Mouse (Mus musculus): ENCODE data around the gene Slc25a26. TPM values are rescaled to one million over a fixed set of nuclear protein-coding genes. Genes with fewer than 3 reads are reported as not detected.

The Slc25a26 gene
- polyA plus RNA-seq, 1 experiment from 2014 or later = 11.7 TPM

GRCm38 (mm10) chr6:94595206-94595605 lies 95.1 kb downstream of the Slc25a26 start:
- 65% methylated on average over 5 of the region's 5 CpGs for WGBS

GRCm38 (mm10) chr6:94596051-94596760 lies 96.1 kb downstream of the Slc25a26 start:
- Histone ChIP-seq H3K36me3 (ENCODE audit: insufficient read depth, low read length) (no peaks in the 10 kb centered on the region), H3K4me2 (replicated peaks; ENCODE audit: low read depth, low read length) (no peak overlapping the region), H3K27ac (ENCODE audit: low read length) (no peak overlapping the region), H3K9me3 (ENCODE audit: low read length) (no peaks in the 10 kb centered on the region), H3K27me3 (ENCODE audit: insufficient read depth, low read length) (no peaks in the 10 kb centered on the region), H3K4me3 (ENCODE audit: low read length) (no peak overlapping the region), H3K9ac (replicated peaks; ENCODE audit: low read length) (no peak overlapping the region), H3K4me1 (ENCODE audit: insufficient read depth, low read length) (peaks cover 41% of the 10 kb centered on the region)
- 79% methylated on average over 14 of the region's 14 CpGs for WGBS
- ATAC-seq (ENCODE audit: low FRiP score, low TSS enrichment) = no peak

More at GRCm38 (mm10) chr6:94595206-94595605, 95.1 kb downstream of the Slc25a26 start:
- Histone ChIP-seq H3K4me3 (ENCODE audit: low read length) (no peak overlapping the region), H3K36me3 (ENCODE audit: insufficient read depth, low read length) (no peaks in the 10 kb centered on the region), H3K9me3 (ENCODE audit: low read length) (no peaks in the 10 kb centered on the region), H3K9ac (replicated peaks; ENCODE audit: low read length) (no peak overlapping the region), H3K27ac (ENCODE audit: low read length) (no peak overlapping the region), H3K4me2 (replicated peaks; ENCODE audit: low read depth, low read length) (no peak overlapping the region), H3K4me1 (ENCODE audit: insufficient read depth, low read length) (peaks cover 35% of the 10 kb centered on the region), H3K27me3 (ENCODE audit: insufficient read depth, low read length) (no peaks in the 10 kb centered on the region)
- no peak for ATAC-seq (ENCODE audit: low FRiP score, low TSS enrichment)

GRCm38 (mm10) chr6:94596761-94597485 lies 96.8 kb downstream of the Slc25a26 start:
- no peak overlapping the region for H3K4me2 ChIP-seq (replicated peaks; ENCODE audit: low read depth, low read length)
- no peaks in the 10 kb centered on the region for H3K27me3 ChIP-seq (ENCODE audit: insufficient read depth, low read length)
- 78% methylated on average over 10 of the region's 10 CpGs for WGBS
- no peaks in the 10 kb centered on the region for H3K9me3 ChIP-seq (ENCODE audit: low read length)
- H3K4me3 ChIP-seq (ENCODE audit: low read length) = no peak overlapping the region
- peaks cover 48% of the 10 kb centered on the region for H3K4me1 ChIP-seq (ENCODE audit: insufficient read depth, low read length)
- no peak overlapping the region for H3K9ac ChIP-seq (replicated peaks; ENCODE audit: low read length)
- no peak overlapping the region for H3K27ac ChIP-seq (ENCODE audit: low read length)
- H3K36me3 ChIP-seq (ENCODE audit: insufficient read depth, low read length) = no peaks in the 10 kb centered on the region
- no peak for ATAC-seq (ENCODE audit: low FRiP score, low TSS enrichment)

- no peak for ATAC-seq (ENCODE audit: low FRiP score, low TSS enrichment)
- Histone ChIP-seq H3K36me3 (ENCODE audit: insufficient read depth, low read length) (no peaks in the 10 kb centered on the region), H3K9ac (replicated peaks; ENCODE audit: low read length) (no peak overlapping the region), H3K27me3 (ENCODE audit: insufficient read depth, low read length) (no peaks in the 10 kb centered on the region), H3K27ac (ENCODE audit: low read length) (no peak overlapping the region), H3K4me1 (ENCODE audit: insufficient read depth, low read length) (peaks cover 48% of the 10 kb centered on the region), H3K4me2 (replicated peaks; ENCODE audit: low read depth, low read length) (no peak overlapping the region), H3K9me3 (ENCODE audit: low read length) (no peaks in the 10 kb centered on the region), H3K4me3 (ENCODE audit: low read length) (no peak overlapping the region)
- WGBS = 80% methylated on average over 12 of the region's 12 CpGs
Measured at GRCm38 (mm10) chr6:94598421-94598820, 98.3 kb downstream of the Slc25a26 start.

GRCm38 (mm10) chr6:94599016-94599415 lies 98.9 kb downstream of the Slc25a26 start:
- H3K9ac ChIP-seq (replicated peaks; ENCODE audit: low read length) = no peak overlapping the region
- H3K27ac ChIP-seq (ENCODE audit: low read length) = no peak overlapping the region
- ATAC-seq (ENCODE audit: low FRiP score, low TSS enrichment) = no peak
- no peaks in the 10 kb centered on the region for H3K9me3 ChIP-seq (ENCODE audit: low read length)
- no peaks in the 10 kb centered on the region for H3K36me3 ChIP-seq (ENCODE audit: insufficient read depth, low read length)
- H3K4me3 ChIP-seq (ENCODE audit: low read length) = no peak overlapping the region
- no peaks in the 10 kb centered on the region for H3K27me3 ChIP-seq (ENCODE audit: insufficient read depth, low read length)
- WGBS = 95% methylated on average over 13 of the region's 13 CpGs
- no peak overlapping the region for H3K4me2 ChIP-seq (replicated peaks; ENCODE audit: low read depth, low read length)
- H3K4me1 ChIP-seq (ENCODE audit: insufficient read depth, low read length) = peaks cover 48% of the 10 kb centered on the region

GRCm38 (mm10) chr6:94601101-94601500 lies 101.0 kb downstream of the Slc25a26 start:
- H3K9ac ChIP-seq (replicated peaks; ENCODE audit: low read length) = 0 out of 2 replicates have a peak overlapping the region, but pooled peaks have one; percentile 10
- peaks cover 36% of the 10 kb centered on the region for H3K4me1 ChIP-seq (ENCODE audit: insufficient read depth, low read length)
- H3K4me3 ChIP-seq (ENCODE audit: low read length) = no peak overlapping the region
- H3K9me3 ChIP-seq (ENCODE audit: low read length) = no peaks in the 10 kb centered on the region
- no peak overlapping the region for H3K4me2 ChIP-seq (replicated peaks; ENCODE audit: low read depth, low read length)
- 66% methylated on average over 5 of the region's 5 CpGs for WGBS
- 0 out of 2 replicates have a peak overlapping the region, but pooled peaks have one; percentile 11 for H3K27ac ChIP-seq (ENCODE audit: low read length)
- no peaks in the 10 kb centered on the region for H3K27me3 ChIP-seq (ENCODE audit: insufficient read depth, low read length)
- H3K36me3 ChIP-seq (ENCODE audit: insufficient read depth, low read length) = peaks cover 7% of the 10 kb centered on the region
- no peak for ATAC-seq (ENCODE audit: low FRiP score, low TSS enrichment)

GRCm38 (mm10) chr6:94601811-94602210 lies 101.7 kb downstream of the Slc25a26 start:
- Histone ChIP-seq H3K4me3 (ENCODE audit: low read length) (no peak overlapping the region), H3K9me3 (ENCODE audit: low read length) (no peaks in the 10 kb centered on the region), H3K4me1 (ENCODE audit: insufficient read depth, low read length) (peaks cover 36% of the 10 kb centered on the region), H3K9ac (replicated peaks; ENCODE audit: low read length) (peak overlapping the region; percentile 27), H3K36me3 (ENCODE audit: insufficient read depth, low read length) (peaks cover 10% of the 10 kb centered on the region), H3K4me2 (replicated peaks; ENCODE audit: low read depth, low read length) (no peak overlapping the region), H3K27ac (ENCODE audit: low read length) (peak overlapping the region; percentile 25; the same call in 1 of the 2 replicates), H3K27me3 (ENCODE audit: insufficient read depth, low read length) (no peaks in the 10 kb centered on the region)
- WGBS = 34% methylated on average over 5 of the region's 5 CpGs
- peak; percentile 64 for ATAC-seq (ENCODE audit: low FRiP score, low TSS enrichment)

- H3K36me3 ChIP-seq (ENCODE audit: insufficient read depth, low read length) = peaks cover 21% of the 10 kb centered on the region
- no peaks in the 10 kb centered on the region for H3K27me3 ChIP-seq (ENCODE audit: insufficient read depth, low read length)
- H3K4me3 ChIP-seq (ENCODE audit: low read length) = no peak overlapping the region
- peak overlapping the region; percentile 63; the same call in 1 of the 2 replicates for H3K27ac ChIP-seq (ENCODE audit: low read length)
- no peak overlapping the region for H3K9ac ChIP-seq (replicated peaks; ENCODE audit: low read length)
- peak; percentile 53 for ATAC-seq (ENCODE audit: low FRiP score, low TSS enrichment)
- H3K4me2 ChIP-seq (replicated peaks; ENCODE audit: low read depth, low read length) = no peak overlapping the region
- H3K9me3 ChIP-seq (ENCODE audit: low read length) = no peaks in the 10 kb centered on the region
- peaks cover 36% of the 10 kb centered on the region for H3K4me1 ChIP-seq (ENCODE audit: insufficient read depth, low read length)
- WGBS = 42% methylated on average over 3 of the region's 3 CpGs
Measured at GRCm38 (mm10) chr6:94604072-94604471, 103.9 kb downstream of the Slc25a26 start.

- H3K9me3 ChIP-seq (ENCODE audit: low read length) = no peaks in the 10 kb centered on the region
- H3K27ac ChIP-seq (ENCODE audit: low read length) = peak overlapping the region; percentile 36; the same call in 1 of the 2 replicates
- WGBS = 79% methylated on average over 2 of the region's 2 CpGs
- no peak overlapping the region for H3K4me2 ChIP-seq (replicated peaks; ENCODE audit: low read depth, low read length)
- H3K4me3 ChIP-seq (ENCODE audit: low read length) = no peak overlapping the region
- H3K4me1 ChIP-seq (ENCODE audit: insufficient read depth, low read length) = peaks cover 36% of the 10 kb centered on the region
- H3K36me3 ChIP-seq (ENCODE audit: insufficient read depth, low read length) = peaks cover 25% of the 10 kb centered on the region
- no peaks in the 10 kb centered on the region for H3K27me3 ChIP-seq (ENCODE audit: insufficient read depth, low read length)
- H3K9ac ChIP-seq (replicated peaks; ENCODE audit: low read length) = no peak overlapping the region
- no peak for ATAC-seq (ENCODE audit: low FRiP score, low TSS enrichment)
Measured at GRCm38 (mm10) chr6:94604546-94604945, 104.4 kb downstream of the Slc25a26 start.
